Mouse (Mus musculus) brain, adult 2 months (tissue): ENCODE measurements at regions not wholly inside any gene's neighbourhood (a gene's known extent, or its start where the extent isn't known, plus 50 kb on each side); places are given as distances from the start of the nearest gene placed in this dataset.
A peak's percentile ranks its signal among the peaks of the same experiment; 100 is the strongest.

Experiments used
- DNase-seq: peaks from one replicate; pipeline ENCODE4 v3.0.0; 2011; ENCODE audit warnings: low read depth, low spot score

DNA sequence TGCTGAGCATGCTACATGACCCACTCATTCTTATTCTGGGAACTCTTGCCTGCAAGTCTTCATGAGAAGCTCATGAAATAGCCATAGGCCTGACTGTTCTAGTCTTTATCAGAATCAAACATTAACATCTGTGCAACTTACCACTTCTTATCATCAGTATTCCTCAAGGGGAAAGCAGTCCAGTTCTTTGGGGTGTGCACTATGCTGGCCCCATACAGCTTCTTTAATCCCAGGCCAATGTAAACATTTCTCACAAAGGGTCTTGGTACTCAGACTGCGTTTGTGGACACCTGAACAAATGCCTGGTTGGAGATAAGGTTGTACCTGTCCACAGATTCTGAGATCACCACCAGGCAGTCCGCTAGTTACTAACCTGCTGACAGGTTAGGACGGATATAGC is 51.3 kb downstream of the 3110018I06Rik start:
- DNase-seq = no peak

DNA sequence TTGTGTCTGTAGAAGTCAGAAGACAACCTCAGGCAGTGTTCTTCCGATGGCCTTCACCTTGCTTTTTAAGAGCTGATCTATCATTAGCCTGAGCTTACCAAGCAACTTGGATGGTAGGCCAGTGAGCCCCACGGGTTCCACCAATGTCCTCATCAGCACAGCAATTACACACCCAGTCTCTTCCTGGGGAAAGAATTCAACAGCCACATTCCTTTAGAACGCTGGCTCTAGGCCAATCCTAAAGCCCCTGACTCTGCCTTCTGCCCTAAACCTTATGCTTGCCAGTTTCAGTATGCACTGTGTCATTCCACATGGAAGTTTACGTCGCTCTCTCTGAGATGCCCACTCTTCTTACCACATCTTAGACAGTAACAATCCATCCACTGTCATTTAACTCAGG is 52.8 kb downstream of the 3110018I06Rik start:
- DNase-seq = no peak

DNA sequence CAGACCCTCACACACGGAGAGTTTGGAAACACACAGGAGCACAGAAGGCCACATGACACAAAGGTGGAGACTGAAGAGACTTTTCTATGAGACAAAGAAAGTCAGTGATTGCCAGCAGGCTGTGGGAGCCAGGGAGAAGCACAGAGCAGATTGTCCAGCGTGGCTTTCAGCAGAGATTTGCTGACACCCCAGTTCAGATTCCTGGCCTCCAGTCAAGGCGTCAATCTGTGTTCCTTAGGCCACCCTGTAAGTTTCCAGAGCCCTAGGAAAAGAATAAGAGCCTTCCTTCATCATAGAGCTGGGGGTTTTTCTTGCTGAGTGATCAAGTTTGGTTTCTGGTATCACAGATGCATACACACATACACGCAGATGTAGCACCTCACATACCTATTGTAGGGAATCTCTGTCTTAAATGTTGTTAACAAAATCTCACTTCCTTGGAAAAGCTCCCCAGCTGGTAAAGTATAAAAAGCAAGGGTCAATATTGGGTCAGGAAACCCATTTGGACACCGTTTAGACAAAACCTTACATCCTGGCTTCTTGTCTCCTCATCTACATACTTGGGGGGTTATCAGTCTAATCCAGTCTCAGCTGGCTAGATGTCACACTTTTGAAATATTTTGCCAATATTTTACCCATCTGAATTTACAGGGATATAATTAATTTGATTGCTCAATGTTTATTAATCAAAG is 58.9 kb downstream of the 3110018I06Rik start:
- DNase-seq = peak; percentile 12

DNA sequence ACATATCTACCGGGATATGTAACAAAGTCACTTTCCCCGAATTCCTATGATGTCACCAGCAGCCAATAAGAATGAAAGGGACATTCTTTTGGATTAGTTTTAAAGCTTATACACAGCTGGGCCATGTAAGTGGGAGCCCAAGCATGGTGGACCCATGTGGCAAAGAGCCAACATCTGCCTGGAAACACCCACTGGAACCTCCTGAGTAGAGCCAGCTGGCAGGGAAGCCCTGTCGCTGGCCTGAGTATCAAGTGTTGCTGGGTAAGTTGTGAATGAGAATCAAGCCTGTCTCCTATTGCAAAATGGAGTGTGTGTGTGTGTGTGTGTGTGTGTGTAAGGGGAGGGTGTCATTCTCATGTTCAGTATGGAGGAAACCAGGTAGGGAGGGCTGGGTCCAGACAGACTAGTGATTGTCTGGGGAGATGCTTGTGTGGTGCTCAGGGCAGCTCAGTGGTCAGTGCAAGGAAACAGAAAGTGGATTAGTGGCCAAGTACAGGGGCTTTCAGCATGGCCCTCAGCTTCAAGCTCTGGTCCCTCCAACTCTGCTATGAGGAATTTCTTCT is 59.5 kb downstream of the 3110018I06Rik start:
- no peak for DNase-seq

DNA sequence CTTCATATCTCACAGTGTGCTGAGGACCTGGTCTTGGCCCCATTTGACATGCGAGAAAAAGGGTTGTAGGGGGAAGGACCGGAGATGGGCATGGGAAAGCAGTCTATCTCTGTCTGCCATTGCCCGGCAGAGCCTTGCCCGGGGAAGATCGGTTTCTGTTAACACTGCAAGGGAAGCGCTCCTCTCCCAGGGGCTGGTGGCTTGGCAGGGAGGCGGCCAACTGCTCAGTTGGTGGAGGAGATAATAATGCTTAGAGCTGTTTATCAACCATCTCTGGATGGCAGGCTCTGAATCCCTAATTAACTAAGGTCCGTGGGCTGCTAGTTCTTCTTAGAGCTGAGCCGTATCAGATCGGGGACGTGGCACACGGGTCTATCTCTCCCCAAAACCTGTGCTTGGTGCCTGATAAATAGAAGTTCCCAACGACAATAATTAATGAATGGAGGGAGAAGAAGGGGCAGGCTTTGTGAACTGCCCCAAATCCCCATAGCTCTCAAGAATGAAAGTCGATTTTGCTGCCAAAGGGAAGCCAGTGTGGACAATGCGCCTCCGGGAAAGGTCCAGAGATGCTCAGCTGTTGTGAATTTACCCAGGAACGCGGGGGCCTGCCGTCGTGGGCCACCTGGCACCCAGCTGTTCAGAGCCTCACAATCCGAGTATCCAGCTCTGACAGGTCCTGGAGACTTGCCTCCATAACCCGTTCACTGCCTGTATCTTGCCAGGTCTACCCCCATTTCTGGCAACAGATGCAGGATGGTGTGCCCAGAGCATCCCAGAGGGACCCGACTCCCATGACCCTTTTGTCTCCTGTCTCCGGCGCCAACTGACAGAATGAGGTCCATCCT is 61.2 kb downstream of the 3110018I06Rik start:
- DNase-seq = peak; percentile 15

DNA sequence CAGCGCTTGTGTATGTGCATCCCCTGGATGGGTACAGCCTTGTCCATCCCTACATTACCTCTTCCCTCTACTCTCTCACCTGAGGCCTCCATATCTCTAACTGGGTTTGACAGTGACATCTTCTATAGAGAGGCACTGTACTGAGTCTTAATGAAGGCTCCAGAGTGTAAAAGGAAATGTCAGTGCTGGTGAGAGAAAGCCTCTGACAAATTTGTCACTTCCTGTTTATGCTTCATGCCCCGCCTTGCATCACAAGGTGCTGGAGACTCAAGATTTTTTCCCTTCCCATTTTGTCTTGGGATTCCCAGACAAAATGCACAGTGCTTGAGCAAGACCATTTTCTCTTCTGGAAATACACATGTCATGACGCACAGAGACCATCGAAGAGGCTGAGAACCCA is 70.8 kb downstream of the 3110018I06Rik start:
- no peak for DNase-seq

DNA sequence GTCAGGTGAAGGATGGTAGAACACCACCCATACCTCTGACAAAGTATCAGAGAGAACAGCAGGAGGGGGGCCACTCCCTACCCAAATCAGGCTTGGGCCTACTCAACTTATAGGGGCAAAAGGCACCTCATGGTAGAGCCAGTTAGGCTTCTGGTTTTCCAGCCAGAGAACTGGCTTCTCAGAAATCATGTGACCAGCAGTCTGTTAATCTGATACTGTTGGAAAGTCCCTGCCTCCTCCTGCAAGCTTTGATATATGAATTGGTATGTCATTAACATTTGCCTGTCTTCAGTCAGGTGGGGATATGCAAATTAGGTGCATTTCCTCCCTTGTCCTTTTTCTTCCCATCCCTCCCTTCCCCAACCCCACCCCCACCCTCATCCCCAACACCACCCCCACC is 71.7 kb downstream of the 3110018I06Rik start:
- DNase-seq = no peak

DNA sequence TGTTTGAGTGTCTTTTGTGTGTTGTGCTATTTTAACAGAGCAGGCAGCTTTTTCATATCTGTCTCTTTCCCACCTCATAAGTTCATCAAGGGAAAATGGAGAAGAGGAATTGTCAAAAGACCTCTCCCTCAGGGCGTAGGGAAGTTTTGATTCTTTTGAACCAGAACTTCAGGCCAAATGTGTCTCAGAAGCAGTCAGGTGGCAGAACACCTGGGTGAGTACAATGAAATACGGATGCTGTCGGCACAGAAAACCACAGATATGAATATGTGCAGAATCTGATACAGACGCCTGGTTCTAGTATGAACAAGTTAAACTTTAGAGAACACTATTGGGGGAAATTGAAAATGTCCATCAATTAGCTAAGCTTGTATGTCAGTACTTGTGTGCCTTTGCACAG is 84.2 kb downstream of the 3110018I06Rik start:
- DNase-seq = no peak

DNA sequence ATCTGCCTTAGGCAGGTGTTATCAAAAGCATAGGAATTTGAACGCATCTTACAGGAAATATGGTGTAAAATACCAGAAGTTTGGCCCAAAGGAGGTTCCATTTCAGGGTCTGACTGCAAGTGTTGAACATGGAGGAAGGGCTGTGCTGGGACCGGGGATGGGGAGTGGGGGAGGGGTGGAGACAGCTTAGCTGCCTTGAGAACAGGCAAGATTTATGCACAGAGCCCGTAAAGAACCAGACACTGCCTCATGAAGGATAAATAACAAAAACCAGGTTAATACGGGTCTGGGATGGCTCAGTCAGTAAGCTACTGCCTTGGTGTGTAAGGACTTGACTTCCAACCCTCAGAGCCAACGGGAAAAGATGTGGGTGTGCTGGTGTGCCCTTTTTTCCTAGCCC is 91.1 kb downstream of the 3110018I06Rik start:
- no peak for DNase-seq

DNA sequence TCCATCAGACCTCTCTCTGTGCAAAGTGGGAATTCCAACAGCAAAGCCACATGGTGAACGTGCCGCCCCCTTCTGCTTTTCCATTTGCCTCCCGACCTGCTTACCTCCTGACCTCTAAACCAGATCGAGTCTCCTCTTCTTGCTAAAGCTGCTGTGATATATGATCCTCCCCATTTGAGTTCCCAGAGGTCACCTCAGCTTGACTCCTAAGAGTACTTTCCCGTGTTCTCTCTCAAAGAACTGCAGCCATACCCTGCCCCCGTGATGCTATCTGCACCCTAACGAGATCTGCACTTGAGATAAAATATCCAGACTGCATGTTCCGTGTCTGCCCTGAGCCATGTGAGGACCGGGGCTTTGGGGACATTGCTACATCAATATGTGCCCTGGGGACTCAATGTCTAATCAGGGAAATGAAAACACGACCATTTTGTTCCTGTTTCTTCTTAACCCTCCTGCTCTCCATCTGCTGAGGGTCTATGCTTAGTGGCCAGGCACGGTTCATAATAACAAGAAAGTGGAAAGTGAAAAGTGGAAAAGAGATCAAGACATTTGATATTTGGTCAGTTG is 94.8 kb downstream of the 3110018I06Rik start:
- DNase-seq = no peak

DNA sequence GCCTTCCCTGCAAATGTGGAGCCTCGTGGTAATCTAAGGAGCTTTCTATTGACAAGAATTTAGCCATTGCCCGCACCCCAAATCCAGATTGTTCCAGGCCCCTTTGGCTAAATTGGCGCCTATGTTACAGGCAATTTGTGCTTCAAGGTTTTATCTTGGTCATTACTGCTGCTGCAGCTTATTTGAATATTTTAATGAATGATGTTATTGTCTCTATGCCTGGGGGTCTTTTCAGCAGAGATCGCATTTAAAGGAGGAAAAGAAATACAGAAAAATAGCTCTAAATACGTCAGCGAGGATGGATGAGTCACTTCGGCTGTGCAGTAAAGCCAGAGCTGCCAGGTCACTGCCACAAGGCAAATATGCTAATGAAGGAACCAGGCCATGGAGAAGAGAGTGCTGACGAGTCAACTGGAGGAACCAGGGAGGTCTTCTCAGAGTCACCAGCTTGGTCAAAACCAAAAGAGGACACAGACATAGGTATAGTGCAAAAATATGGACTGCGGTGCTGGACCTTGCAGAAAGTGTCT is 97.3 kb downstream of the 3110018I06Rik start:
- peak; percentile 4 for DNase-seq

DNA sequence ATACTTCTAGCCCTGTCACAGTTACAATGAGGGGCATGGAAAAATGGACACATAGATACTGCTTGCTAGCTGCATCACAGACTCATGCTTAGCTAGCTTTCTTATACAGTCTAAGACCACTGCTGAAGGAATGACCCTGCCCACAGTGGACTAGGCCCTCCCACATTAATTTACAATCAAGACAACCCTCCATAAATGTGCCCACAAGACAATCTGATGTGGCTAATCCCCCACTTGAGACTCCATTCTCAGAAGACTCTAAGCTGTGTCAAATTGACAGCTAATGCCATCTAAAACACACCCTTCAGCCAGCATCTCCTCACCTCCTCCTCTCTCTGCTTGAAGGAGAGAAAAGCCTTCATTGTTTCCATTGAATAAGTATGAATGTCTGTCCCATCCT is 107.8 kb downstream of the 3110018I06Rik start:
- DNase-seq = no peak

DNA sequence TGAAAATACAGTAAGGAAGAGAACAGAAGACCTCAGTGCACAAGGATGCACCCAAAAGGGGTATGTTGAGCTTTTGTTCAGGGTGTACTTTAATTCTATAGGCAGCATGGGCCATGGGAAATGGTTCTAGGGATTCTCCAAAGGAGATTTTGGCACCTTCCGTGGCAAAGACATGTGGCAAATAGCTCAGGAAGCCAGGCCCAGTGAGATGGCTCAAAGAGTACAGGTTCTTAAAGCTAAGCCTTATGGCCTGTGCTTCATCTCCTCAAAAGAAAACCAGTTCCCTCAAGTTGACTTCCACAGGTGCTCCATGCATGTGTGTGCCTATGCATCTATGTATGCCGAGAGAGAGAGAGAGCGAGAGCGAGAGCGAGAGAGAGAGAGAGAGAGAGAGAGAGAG is 112.1 kb downstream of the 3110018I06Rik start:
- DNase-seq = no peak

DNA sequence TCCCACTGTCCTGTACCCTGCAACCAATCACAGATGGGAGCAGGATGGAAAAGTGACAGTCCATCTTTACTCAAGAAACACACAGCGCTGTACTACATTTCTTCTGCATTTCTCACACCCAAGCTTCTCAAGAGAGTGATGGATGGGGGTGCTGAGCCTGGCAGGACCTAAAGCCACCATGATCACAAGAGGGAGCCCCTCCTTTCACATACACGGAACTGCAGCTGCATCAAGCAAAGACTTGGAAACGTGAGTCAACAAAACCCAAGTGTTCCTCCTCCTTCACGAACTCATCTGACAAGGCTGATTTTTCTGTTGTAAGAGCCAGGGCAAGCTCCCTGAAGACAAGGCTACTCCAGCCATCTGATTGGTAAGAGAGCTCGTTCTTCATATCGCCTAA is 120.5 kb downstream of the 3110018I06Rik start:
- no peak for DNase-seq

DNA sequence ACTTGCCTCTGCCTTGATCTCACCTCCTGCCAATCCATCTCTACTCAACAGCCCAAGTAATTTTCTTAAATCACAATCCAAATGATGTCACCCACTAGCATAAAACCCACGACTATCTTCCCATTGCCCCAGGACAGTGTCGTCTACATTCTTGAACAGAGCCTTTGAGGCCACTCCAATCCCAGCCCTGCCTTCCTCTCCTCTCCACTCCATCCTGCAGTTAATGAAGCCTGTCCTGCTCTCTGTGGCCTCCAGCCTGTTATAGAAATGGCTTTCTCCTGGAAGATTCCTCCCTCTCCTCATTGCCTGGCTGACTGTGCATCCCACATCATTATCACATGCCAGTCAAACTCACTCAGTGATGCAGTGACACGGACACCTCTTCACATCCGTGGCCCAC is 121.6 kb downstream of the 3110018I06Rik start:
- no peak for DNase-seq

DNA sequence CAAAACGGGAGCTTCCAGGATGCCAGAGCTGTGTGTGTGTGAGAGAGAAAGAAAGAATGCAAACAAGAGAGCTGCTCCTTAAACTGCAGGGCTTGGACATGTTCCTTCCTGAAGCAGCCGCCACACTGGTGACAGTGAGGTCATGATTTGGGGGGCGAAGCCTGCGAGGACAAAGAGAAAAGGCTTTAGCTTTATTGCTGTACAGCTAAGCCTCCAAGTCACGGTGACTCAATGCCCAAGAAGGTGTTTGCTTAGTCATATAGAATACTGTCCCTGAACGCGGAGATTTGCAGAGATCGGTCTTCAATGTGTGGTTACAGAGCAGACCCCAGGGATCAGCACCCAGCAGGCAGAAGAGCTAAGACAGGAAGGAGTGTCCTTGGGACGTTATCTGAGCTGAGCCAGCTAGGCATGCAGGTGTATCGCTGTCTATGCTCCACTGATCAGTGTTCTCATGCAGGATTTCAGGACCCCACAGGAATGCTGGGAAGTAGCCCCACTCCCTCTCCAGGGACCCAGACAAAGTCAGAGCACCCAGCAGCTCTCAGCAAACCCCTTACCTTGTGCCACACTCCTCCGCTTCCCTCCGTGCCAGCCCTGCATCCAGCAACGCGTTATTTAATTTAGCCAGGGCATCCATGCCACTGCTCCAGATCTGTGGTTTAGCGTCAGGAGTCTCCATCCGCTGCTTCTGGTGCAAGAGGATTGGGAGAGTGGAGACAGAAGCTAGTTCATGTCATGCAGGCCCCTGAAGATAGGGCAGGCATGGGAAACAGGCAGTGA is 129.0 kb downstream of the 3110018I06Rik start:
- DNase-seq = no peak

DNA sequence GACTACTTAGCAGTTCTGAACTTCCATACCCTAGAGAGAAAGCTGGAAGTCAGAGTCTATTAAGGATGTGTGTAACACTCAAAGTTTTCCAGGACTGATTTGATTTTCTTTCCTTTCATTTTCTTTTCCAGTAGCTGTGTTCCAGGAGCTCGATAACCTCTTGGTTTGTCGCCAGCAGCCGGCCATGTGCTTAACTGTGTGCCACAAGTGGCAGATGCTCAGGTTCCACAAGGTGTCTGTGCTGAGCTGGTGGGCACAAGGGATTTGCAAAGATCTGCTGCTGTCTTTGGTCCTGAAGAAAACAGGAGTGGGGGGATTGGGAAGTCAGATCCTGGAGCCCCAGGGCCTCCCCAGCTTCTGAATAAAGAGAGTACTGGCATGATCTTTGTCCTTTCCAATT is 136.0 kb downstream of the 3110018I06Rik start:
- no peak for DNase-seq

DNA sequence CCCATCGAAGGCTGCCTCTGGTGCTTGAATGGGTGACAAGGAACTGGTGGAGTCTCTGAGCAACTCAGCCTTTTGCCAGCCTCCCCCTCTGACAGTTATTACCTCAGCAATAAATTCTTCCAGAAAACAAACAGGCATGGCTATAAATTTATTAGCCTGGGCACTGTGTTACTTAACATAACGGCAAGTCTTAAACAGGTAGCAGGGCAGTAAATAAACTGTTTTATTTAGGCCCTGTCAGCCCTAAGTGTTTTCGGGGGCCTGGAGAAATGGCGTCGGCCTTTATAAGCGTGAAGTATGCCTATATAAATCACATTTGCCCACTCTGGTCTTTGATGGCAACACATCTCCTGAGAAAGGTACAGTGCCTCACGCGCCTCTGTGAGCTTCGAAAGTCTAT is 159.6 kb downstream of the 3110018I06Rik start:
- no peak for DNase-seq

DNA sequence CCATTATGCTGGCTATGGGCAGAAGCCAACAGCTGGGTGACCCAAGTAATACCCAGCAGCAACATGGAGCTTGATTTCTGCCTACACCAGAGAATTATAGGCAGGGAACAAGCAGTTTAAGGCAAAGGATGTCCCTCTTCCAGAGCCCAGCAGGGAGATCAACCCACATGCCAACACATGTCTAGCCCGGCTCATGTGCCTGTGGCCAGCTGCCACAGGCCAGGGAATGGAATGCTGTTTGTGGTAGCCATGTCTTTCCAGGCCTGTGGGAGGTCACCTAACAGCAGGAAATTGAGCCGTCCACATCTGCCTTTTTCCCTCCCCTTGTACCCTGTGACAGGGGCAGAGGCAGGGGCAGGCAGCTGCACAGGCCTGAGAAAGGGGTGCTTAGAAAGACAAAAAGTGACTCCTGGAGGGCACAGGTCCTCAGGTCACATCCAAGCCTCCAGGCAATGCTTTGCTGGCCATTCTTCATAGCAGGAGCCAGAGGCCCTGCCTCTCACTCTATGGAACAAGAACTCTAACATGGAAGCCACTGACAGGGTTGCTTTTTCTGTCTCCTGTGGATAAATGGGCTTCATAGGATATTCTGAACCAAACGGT is 163.8 kb downstream of the 3110018I06Rik start:
- DNase-seq = no peak

DNA sequence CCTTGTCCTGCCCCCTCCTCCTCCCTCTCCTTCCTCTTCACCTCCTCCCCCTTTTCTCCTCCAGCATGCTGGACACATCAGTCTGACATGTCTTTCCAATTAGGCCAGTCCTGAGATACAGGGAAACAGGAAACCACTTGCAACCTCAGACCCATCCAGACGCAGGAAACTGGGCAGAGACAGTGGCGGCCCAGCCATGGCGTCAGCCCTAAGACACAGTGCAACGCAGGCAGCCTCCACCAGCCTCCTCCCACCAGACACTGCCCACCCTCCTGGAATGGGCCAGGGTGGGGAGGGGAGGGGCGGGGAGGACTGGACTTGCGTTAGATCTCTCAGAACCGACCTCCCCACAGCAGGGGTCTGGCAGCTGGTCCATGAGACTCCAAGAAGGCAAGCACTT is 164.7 kb downstream of the 3110018I06Rik start:
- DNase-seq = no peak

DNA sequence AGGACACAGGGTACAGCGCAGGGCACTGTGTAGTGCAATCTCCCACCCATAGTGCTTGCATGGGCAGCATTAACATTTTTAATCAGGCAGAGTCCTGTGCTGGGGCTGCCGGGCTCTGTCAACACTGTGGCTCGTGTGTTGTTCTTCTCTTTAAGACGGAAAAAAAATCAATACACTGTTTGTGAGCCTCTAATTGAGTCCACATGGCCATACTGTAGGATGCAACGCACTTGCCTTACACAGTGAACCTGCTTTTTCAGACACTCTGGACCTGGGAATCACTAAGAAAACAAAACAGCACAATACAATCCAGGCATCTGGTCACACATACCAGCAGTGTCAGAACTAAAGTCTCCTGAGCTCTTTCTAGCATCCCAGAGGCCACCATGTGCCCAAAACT is 168.4 kb downstream of the 3110018I06Rik start:
- no peak for DNase-seq
